Mouse (Mus musculus): ENCODE results near the gene Pdhx.

The Pdhx gene

DNA sequence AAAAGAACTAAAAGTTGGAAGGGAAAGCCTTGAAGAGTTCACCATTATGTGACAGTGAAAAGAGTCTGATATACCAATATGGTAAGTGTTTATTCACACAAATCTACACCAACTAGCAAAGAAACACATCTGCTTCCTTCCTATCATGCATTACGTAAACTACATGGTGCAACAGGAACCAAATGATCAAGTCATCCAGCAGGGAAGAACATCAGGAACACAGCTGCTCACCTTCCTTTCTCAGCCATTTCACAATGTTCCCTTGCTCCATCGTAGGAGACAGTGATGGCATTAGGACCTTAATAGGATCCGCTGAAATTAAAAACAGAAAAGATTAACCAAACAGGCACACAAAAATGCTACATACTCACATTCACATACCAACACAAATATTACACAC is 15.0 kb downstream of the Pdhx start:
- DNase-seq: no peak

DNA sequence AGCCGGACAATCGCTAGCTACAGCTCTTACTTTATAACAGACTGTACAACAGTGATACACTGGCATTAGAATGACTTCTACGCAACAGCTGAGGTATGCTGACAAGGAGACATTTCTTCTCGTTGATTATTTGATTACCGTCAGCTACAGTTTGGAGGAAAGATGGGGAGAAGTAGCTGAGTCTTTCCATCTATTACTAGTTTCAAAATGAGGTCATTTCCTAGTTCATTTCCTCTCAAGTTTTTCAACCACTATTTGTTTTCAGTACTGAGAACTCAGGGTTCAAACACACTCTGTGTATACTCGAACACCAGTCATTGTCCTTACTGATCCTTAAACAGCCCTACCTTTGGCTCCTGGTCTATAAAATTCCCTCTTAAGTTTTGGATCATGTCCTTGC is 17.5 kb downstream of the Pdhx start:
- DNase-seq: no peak

DNA sequence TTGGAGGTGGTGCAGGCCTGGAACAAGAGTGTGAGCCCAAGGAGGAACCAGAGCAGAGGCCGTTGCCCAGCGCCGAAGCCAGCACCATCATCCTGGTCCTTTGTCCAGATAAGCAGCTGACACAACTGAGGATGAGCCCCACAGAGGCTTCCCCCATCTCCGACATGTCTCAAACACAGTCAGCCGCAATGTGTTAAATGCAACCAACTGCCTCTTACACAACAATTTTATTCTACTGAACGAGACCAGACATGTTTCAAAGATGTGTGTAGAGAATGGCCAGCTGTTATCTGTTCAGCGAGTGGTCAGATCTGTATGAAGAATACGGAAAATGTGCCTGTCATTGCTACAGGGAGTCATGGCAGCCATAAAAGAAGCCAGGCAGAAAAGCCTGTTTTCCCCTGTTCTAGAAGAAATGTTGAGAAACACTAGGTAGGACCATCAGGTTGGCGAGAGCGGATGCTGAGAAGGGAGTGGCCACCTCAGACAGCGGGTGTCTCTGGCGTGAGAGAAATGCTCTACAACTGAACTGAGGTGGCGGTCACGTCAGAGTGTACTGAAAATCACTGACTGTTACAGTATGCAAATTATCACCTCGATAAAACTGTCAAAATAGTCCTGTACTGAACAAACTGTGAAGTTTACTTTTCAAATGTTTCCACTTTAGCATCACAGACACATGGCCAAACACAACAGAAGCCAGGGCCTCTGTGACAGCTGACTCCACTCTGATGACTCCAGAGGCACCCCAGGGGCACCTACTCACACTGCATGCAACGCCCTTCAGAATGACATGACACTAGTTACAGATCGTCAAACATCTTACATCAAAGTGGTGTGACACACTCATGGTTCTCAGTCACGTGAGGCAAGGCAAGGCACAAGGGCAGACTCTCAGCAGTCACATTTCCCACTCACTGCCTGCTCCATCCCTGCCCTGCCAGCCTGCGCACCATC is 21.1 kb downstream of the Pdhx start:
- DNase-seq: no peak

DNA sequence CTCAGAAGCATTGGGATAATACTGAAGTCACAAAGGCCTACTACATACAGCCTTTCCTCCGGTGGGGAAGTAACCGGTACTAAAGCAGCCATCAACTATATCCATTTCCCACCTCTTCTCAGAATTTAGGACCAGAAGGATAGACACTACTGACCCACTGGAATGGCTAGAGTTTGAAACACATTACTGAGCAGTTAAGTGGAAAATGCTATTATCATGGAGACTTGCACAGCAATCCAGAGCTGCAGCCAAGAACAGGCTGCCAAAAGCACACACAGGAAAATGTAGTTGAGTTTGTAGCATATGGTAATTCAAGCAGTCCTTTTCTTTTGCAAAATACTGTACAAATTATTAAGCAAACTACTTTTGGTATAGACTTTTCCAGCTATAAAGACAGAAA is 28.0 kb downstream of the Pdhx start:
- no peak for DNase-seq

DNA sequence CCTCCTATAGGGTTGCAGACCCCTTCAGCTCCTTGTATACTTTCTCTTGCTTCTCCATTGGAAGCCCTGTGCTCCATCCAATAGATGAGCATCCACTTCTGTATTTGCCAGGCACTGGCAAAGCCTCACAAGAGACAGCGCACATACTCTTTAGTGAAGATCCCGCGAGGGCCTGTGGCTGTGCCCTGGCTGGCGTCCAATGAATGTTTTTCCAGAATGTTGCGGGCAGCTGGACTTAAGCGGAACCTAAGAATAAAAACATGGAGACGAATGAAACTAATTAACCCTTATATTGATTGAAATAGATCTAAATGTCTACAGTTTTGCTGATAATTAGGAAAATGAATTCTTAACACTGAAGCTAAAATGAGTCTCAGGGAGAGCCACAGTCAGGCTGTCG is 32.4 kb downstream of the Pdhx start:
- DNase-seq: no peak

DNA sequence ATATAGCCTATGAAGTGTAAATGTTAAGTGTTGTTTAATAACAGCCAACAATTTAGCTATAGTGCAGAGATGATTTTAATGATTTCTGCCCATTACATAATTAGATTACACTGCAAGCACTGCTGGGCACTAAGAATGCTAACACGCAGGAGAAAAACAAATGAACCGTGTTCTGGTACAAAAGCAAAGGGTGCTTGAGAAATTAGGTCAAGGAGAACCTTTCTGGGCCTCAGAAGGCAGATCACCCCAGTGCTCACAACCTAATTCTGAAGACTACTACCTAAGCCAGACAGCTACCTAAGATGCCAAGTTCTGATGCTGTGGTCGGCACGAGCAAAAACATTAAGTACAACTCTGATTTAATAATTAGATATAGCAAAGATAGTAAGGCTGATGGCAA is 35.5 kb downstream of the Pdhx start:
- no peak for DNase-seq

DNA sequence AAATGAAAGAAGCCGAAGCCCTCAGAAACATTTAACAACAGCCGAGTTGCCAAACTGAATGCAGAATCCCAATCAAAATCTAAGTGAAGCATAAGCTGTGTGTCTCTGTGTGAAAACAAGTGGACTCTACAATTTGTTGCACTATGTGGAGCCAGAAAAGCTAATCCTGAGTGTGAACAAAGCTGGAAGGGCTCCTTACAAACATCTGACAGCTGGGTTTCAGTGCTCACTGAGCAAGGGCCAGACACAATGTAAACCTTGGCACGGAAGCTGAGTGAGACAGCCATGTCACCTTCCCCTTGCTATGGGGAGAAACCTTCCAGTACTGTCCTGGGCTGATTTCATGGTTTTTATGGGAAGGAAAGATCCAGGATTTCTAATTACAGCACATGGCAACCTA is 50.6 kb downstream of the Pdhx start:
- no peak for DNase-seq

DNA sequence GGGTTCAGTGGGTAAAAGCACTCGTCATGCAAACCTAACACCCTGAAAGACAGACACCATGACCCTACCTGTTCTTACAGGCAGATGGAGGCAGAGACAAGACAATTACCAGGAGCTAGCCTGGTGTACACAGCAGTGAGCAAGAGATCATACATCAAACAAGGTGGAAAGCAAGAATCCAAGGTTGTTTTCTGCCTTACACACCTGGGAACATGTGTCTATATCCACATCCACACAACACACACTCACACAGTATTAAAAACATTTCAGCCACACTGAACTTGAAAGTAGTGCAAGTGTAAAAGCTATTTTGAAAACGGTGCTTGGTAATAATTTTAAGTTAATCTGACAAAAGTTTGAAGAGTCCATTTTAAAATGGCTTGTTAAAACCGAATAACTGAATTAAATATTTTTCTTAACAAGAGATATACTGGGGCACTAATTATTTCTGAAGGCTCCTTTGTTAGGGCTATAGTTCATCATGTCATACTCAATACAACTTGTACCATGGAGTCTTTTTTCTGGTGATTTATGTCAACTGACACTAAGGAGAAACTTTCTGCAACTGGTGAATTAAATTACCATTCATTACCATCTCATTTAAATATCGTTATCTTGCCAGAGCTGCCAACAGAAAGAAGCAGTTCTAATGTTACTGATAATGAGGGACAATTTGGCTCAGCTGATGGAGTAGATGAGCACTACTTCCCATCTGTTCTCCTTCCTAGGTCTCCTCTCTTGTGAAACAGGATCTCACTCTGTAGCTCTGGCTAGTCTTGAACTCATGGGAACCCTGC is 52.9 kb downstream of the Pdhx start:
- DNase-seq: no peak

DNA sequence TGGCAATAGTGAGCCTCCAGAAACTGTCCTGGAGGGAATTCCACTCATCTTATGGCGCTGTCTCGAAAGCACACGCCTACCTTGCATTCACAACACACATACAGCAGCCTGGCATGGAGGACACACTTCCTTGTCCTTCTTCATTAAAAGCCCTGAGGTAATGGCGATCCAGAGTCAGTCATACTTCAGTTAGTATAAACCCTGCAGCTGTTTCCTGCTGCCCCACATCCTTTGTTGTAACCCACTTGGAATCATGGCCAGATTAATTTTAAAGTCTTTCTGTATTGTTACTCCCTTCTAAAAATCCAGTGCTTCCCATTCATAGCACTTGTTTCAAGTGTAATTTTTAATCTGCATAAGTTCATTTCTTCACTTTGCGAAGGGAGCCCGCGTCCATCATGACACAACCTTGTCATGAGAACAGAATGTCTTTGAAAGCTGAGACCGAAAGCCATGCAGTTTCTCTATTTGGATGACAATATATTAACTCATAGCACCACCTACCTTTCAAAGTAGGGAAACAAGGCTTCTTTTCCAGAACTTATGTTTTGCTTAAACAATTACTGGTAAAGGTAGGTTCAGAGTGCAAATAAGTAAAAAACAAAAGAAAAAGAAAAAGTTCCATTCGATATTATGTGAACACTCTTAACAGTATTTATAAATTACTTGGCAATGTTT is 54.4 kb downstream of the Pdhx start:
- peak; percentile 26 for DNase-seq

DNA sequence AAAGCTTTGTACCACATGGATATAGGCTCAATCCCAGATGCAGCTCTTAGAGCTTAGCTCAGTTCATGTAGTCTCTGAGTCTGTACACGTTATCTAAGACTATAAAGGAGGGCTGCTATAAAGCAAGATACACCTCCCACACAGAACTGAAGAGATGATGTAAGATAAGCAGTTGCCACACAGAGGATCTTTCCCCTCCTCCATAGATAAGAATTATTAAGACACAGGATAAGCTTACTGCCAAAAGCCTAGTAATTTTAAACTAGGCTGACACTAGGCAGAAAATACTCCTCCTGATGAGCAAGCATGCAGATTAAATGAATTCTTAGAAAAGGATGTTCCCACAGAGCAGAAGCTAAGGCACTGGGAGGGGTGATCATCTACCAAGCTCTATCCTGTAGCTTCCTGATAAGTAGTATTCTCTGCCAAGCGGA is 55.9 kb downstream of the Pdhx start:
- DNase-seq: no peak

DNA sequence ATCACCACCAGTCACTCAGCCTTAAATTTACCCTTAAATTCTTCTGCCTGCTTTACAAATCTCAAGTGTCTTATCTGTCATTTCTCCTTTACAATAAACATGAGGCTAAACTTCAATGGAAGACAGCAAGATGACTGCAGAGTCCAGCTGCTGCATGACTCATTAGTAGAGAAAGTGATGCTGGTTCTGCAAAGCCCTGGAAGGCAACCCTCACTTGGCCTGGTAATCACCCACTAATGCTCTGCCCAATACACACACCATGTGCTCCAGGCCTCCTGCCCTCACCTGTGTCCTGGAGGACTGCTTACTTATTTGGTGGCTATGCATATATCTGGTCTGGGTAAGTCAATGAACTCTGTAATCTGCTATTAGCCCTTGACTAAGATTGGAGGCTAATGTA is 57.2 kb downstream of the Pdhx start:
- DNase-seq: no peak

DNA sequence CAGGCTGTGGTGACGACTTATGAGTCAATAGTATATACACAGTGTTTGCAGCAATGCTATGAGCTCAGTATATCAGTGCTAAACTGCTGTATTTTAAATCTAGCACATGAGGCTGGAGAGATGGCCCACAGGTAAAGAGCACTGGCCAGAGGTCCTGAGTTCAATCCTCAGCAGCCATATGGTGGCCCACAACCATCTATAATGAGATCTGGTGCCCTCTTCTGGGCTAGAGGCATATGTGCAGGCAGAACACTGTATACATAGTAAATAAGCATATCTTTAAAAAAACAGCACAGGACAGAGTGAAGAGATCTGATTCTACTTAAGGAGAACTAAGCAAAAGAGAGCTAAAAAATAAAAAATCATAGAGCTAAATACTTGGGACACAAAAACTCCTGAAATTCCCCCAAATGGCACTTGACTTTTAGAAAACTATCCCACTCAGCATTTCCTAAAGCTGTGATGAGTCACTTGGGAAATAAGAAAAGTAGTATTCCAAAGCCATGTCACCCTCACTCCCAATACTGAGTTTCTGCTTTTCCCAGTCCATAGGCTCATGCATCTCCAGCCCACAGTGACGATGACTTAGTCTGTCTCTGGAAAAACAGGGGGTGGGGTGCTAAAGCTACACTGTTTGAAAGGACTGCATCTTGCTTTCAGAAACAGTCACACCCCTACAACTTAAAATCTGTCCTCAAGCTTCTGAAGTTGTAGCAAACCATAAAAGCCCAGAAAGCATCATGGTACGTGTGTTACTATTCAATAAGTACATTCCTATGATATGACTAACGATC is 60.3 kb downstream of the Pdhx start:
- peak; percentile 11 for DNase-seq

DNA sequence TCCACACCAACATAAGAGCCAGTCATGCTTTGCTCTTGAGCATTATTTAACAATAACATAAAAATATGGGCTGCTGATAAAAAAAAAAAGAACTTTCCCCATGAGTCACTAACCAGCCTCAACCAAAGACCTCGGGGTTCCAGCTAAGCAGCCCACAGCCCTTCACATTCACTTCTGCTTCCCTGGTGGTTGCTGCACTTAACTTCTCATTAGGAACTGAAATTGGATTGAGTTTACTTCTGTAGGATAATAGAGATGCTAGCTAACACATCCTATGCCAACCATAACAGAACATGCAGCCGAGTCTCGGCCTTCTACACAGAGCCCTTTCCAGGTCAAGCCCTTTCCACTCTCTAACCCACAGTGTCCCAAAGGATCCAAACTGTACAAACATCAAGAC is 65.1 kb downstream of the Pdhx start:
- DNase-seq: no peak

DNA sequence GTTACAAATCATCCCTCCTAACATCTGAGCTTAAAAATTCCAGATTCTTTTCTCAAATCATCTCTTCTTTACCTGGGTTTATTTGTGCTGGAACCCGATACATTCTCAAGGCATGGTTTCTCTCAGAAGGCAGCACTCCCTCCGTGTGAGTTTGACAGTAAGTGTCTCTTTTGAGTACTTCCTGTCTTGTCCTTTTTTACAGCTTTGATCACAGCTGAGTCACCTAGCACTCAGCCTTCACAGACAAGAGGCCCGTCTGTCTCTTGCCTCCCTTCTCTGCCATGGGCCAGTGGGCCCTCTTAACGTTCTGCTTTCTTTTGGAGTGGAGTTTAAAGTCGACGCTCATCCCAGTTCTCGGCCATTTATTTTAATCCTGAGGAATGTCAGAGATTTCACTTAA is 68.7 kb downstream of the Pdhx start:
- peak; percentile 46 for DNase-seq

DNA sequence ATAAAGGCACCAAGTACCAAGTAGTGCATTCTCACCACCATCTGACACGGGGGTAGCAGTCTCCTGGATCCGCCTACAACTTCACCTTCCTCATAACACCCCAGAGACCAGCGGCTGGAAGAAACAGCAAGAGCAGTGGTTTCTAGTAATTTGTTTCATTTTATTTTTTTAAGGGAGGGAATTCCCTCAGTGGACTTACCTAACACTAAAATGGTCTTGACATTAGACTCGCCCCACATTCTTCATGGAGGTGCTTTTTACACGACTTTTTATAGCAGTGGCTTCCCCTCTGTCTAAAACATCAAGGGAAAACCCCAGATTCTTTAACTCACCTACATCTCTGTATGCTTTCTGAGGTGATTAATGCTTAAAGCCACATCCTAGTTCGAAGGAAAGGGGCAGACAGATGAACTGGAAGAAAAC is 74.1 kb downstream of the Pdhx start:
- DNase-seq: peak; percentile 6

DNA sequence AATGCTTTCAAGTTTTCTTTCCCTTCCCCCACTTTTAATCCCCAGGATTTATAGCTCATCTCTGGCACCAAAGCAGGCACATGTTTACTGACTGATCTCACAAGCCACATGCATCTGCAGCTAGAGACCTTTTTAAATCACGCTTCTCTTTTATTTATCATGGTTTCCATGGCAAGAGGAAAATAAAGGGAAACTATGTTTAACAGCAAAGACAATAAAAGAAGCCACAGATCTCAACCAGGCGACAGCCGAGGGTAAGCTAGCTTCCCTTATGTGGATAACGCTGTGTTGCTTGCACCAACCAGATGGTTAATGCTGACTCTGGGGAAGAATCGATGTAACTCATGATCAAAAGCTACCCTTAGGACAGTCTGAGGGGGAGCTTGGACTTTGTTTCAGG is 75.0 kb downstream of the Pdhx start:
- no peak for DNase-seq

DNA sequence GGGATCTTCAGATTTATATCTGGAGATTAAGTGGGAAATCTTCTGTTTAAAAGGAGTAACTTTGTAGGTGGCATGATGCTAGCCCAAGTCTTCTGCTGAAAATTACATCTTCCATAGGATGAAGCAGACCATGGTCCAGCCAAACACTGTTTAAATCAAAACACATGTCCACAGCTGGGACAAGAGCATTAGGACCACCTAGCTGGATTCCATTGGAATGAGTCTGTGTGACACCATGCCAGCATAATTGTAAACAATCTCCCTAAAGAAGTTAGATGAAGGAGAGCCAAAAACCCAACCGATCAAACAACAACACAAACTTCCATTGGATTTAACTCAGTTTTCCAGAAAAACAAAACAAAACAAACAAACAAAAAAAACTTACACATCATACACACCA is 75.4 kb downstream of the Pdhx start:
- no peak for DNase-seq

DNA sequence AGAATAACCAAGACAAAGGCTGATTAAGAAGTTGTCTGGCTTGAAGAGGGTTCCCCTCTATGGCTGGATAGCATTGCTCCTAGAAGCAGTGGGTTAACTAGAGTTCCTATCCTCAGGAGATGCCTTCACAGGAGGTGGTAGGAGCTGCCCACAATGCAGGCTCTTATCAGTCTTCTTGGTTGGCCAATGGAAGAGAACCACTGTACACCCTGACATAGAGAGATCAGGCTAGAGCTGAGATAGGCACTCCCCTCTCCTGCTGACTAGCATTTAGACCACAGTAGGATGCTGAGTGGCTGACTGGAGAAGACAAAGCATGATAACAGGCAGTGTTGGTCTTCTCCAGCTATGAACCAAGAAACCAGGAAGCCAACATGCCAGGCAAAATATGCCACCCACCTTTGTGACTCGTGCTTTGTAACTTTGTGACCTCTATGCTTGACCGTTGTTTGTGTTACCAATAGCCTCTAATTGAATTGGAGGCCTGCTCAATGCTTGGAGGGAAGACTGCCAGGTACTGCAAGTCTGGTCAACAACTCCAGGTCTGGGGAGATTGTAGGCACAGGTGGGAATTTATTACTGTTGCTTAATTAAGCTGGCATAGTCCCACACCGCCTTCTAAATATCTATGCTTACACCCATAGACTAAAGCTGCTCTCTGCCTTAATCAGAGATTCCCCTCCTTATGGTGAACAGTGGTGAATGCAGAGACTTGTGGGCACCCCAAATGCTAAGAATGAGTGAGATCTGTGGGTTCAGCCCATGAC is 79.3 kb downstream of the Pdhx start:
- DNase-seq: no peak

DNA sequence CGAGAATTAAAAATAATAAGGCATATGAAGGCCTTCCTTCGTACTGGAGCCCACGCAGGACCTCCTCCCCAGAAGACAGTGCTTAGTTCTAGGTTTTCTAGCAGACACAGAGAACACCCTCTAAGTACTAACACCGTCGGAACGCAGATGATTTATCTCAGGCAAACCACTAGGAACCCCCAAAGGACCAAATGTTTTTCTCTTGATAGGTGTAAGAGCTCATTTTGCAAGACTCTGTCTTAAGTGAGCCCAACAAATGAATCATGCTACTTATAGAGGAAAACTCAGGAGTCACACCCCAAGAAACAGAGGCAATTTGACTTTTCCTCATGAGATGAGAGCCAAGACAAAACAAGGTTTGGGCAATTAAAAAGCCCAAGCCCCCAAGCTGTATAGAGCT is 80.9 kb downstream of the Pdhx start:
- no peak for DNase-seq

DNA sequence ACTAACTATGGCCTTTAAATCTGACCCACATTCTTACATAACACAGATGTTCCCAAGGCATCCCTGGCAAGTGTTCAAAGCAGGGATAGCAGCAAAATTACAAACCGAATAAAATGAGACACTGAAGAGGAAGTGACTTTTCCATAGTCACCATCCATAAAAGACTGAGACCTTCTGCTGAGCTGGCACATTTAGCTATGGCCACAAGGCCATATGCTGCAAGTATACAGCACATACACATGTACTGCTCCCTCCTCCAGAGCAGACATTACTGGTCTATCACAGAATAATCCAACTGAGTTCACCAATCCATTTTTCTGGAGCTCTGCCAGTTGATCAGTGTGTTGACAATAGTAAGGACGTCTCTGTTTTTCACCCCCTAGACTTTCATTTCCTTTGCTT is 83.0 kb downstream of the Pdhx start:
- no peak for DNase-seq

DNA sequence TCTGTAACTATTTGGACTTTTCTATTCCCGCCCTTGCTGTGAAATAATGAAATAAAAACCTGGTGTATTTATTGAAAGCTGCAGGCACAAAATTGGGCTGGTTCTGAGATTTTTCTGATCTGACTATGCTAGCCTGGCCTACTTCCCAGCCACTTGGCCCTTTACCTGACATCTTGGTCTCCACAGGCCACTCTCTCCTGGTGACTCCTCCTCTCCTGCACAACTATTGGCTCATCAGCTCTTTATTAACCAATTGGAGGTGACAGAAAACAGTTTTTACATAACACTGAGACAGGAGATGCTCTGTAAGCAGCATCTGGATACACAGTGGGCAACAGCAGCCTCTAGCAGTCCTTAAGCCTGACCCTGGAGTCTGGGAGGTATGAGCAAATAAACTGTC is 83.9 kb downstream of the Pdhx start:
- DNase-seq: no peak

DNA sequence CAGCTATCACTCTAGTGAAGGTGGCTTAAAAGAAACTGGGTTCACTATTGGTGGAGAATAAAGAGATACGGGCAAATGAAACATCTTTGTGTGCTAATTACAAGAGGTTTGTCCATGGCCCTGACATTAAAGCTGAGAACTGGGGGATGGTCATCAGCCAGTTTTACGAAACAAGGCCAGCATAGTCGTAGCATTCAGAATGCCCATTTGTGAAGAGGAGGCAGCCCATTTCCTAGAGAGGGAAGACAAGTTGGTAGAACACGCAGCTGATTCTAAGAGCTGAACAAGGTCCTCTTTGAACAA is 85.7 kb downstream of the Pdhx start:
- DNase-seq: no peak

All from thymus, postnatal 14 days (tissue).